Mouse (Mus musculus) hindbrain, embryonic 14.5 days (tissue): ENCODE data around the gene Pter. TPM values are rescaled to one million over a fixed set of nuclear protein-coding genes. Genes with fewer than 3 reads are reported as not detected.

Source experiments
- ATAC-seq: fragments of 200-750 bp; cut with Nextera tagmentation; 2 replicates; pipeline ENCODE4 v1.8.0; 2017; ENCODE audit warnings: moderate number of reproducible peaks, mild to moderate bottlenecking, moderate TSS enrichment, moderate library complexity; ENCODE audit not compliant: low FRiP score
- DNase-seq: peaks from one replicate; pipeline ENCODE4 v3.0.0-alpha.2; 2015; ENCODE audit warnings: low spot score
- H3K27ac ChIP-seq: fragments of 300-500 bp; sonication (generic); 2 replicates; pipeline ENCODE4 v1.5.1; 2014; ENCODE audit warnings: mild to moderate bottlenecking, moderate library complexity
- H3K27me3 ChIP-seq: fragments of 300-500 bp; sonication (generic); 2 replicates; pipeline ENCODE4 v1.6.1; 2014; ENCODE audit warnings: mild to moderate bottlenecking, low read length, mixed read lengths; ENCODE audit not compliant: control insufficient read depth, insufficient read depth
- H3K36me3 ChIP-seq: fragments of 300-500 bp; sonication (generic); replicated peaks from 2 replicates; pipeline ENCODE4 v1.6.1; 2014; ENCODE audit not compliant: control insufficient read depth, insufficient read depth
- H3K4me1 ChIP-seq: fragments of 300-500 bp; sonication (generic); replicated peaks from 2 replicates; pipeline ENCODE4 v1.6.1; 2014; ENCODE audit warnings: antibody characterized with exemption, low read length, mixed read lengths; ENCODE audit not compliant: control insufficient read depth, insufficient read depth
- H3K4me2 ChIP-seq: fragments of 300-500 bp; sonication (generic); replicated peaks from 2 replicates; pipeline ENCODE4 v1.6.1; 2014; ENCODE audit warnings: mild to moderate bottlenecking, moderate library complexity
- H3K4me3 ChIP-seq: fragments of 300-500 bp; sonication (generic); replicated peaks from 2 replicates; pipeline ENCODE4 v1.5.1; 2014; ENCODE audit warnings: mild to moderate bottlenecking, low read length
- H3K9ac ChIP-seq: fragments of 300-500 bp; sonication (generic); 2 replicates; pipeline ENCODE4 v1.6.1; 2014
- H3K9me3 ChIP-seq: fragments of 300-500 bp; sonication (generic); 2 replicates; pipeline ENCODE4 v1.6.1; 2016; ENCODE audit warnings: low read length; ENCODE audit not compliant: control insufficient read depth
- WGBS: fragments of 180-500 bp; shearing (Covaris S2); extraction: QIAGEN DNeasy Blood & Tissue Kit; methylation state at CpG from one replicate; pipeline ENCODE4 v1.1.7; 2014; 5-methylcytosine and 5-hydroxymethylcytosine counted together
- polyA plus RNA-seq: library from polyadenylated mRNA; unstranded; fragments of >200 nt; fragmentation: Nextera tagmentation; extraction: Ambion mirVana; gene quantifications from 2 replicates; pipeline ENCODE4 v1.2.1, GENCODE M21; 2014

Pter gene
- polyA plus RNA-seq, 1 experiment from 2014 or later: 10.3 TPM

DNA sequence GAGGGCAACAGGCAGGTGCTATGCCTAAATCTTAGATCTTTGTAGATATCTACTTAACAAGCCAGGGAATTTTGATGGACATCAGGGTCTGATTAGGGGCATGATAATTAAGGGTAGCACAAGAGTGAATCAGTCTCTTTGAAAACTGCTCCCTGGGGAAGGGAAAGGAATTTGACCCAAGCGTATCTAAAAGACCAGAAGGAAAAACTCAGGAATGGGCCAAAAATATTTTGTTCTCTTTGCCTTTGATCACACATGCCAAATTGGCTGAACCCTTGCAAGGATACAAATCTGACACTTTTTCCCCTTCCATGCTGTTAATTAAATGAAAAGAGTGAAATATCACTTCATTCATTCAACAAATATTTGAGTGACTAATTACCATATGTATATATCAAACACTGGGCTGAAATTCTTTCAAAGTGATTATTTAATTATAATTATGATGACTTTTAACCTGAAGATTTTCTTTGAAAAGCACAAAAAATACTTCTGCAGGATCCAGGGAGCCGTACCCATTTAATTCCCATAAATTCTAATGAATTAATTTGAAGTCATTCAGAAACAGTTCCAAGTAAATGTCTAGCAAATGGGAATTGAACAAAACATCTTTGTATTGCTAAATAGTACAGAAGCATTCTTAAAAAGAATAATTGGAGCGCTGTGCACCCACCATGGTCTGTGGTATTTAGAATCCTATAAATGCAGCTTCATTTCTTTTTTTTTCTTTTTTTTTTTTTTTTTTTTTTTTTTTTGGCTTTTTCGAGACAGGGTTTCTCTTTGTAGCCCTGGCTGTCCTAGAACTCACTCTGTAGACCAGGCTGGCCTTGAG, 61.3 kb downstream of the Pter start:
- Histone ChIP-seq H3K4me3 (no peak overlapping the region), H3K4me1 (no peaks in the 10 kb centered on the region), H3K9ac (no peak overlapping the region), H3K9me3 (no peaks in the 10 kb centered on the region), H3K27ac (no peak overlapping the region), H3K36me3 (no peaks in the 10 kb centered on the region), H3K4me2 (no peak overlapping the region), H3K27me3 (no peaks in the 10 kb centered on the region)
- 68% methylated on average over 4 of the region's 4 CpGs for WGBS
- no peak for DNase-seq
- ATAC-seq: no peak

DNA sequence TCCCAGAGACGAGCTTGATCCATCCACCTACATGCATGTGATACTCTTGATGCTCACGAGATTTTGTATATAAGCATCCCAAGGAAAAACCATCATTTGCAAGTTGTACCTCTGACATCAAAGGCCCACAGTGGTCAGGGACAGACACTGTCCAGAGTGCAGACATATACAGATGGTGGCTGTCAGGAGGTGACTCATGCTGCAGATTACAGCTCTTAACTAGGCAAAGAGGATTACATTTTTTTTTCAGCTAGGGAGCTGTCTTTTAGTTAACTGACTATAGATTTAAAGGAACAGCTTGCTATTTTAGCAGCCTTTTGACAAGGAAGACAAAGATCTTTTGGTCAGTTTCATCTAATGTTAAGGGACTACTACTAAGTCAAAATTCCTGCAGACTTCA, 76.2 kb downstream of the Pter start:
- 85% methylated on average over 2 of the region's 2 CpGs for WGBS
- Histone ChIP-seq H3K27me3 (no peaks in the 10 kb centered on the region), H3K4me3 (no peak overlapping the region), H3K36me3 (no peaks in the 10 kb centered on the region), H3K4me2 (no peak overlapping the region), H3K27ac (no peak overlapping the region), H3K4me1 (no peaks in the 10 kb centered on the region), H3K9ac (no peak overlapping the region), H3K9me3 (no peaks in the 10 kb centered on the region)
- DNase-seq: no peak
- ATAC-seq: no peak

DNA sequence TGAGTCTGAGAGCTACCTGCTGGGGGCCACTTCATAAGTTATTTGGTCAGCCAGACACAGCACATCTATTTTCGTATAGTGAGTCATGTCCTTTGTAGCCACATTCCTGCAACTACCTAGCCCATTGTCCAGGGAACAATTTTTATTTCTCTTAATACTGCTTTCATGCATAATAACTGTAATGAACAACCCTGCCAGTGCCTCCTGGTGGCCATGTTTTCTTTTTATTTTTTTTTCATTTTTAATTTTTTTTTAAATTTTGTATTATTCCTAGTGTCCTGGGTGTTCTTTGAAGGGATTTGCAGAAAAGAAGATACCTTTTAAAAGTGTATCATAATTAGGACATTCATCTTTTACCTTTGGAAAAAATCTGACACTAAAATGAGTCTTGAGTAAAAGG, 84.6 kb downstream of the Pter start:
- no peak for ATAC-seq
- Histone ChIP-seq H3K9me3 (no peaks in the 10 kb centered on the region), H3K4me2 (peak overlapping the region; percentile 8), H3K36me3 (no peaks in the 10 kb centered on the region), H3K27me3 (peaks cover 44% of the 10 kb centered on the region), H3K4me1 (peaks cover 15% of the 10 kb centered on the region), H3K4me3 (peak overlapping the region; percentile 9; the same call in 1 of the 2 replicates), H3K9ac (0 out of 2 replicates have a peak overlapping the region, but pooled peaks have one; percentile 21), H3K27ac (peak overlapping the region; percentile 49; the same call in 1 of the 2 replicates)
- no peak for DNase-seq
- WGBS: 68% methylated on average over 1 of the region's 1 CpGs

DNA sequence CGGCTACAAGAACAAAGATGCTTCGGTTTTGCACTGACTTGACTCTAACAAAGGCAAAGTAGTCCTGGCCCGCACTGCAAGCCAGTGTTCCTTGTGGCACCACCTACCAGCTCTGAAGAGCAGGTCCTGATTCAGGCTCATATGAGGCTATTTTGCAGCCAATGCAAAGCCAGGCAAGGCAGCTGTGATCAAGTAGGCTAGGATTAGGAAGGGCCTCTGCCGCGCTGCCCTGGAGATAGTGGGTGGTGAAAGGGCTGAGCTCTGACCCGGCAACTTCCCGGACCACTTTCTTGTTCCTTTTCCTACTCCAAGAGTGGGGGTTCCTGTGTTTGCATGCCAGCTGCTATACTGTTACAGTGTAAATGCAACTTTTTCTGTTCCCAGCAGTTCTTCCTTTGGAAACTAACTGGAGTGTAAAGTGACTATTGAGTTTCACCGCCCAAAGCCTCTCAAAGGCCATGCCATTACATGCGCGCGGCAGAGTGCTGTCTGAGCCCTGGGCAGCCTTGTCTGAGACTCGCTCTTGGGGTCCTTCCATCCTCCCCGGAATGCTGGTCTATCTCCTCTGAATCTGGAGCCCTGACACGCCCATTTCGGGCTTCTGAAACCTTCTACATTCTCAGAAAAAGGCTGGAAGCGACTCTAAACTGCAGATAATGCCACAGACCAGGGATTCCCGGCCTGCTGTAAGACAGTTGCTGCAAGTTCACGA, 85.6 kb downstream of the Pter start:
- H3K4me1 ChIP-seq: peaks cover 15% of the 10 kb centered on the region
- H3K36me3 ChIP-seq: no peaks in the 10 kb centered on the region
- DNase-seq: no peak
- H3K27me3 ChIP-seq: peaks cover 44% of the 10 kb centered on the region
- peak overlapping the region; percentile 63 for H3K4me3 ChIP-seq
- H3K4me2 ChIP-seq: peak overlapping the region; percentile 98
- H3K27ac ChIP-seq: peak overlapping the region; percentile 52
- ATAC-seq: peak; percentile 32
- peak overlapping the region; percentile 70 for H3K9ac ChIP-seq
- H3K9me3 ChIP-seq: no peaks in the 10 kb centered on the region
- WGBS: 5% methylated on average over 18 of the region's 18 CpGs

DNA sequence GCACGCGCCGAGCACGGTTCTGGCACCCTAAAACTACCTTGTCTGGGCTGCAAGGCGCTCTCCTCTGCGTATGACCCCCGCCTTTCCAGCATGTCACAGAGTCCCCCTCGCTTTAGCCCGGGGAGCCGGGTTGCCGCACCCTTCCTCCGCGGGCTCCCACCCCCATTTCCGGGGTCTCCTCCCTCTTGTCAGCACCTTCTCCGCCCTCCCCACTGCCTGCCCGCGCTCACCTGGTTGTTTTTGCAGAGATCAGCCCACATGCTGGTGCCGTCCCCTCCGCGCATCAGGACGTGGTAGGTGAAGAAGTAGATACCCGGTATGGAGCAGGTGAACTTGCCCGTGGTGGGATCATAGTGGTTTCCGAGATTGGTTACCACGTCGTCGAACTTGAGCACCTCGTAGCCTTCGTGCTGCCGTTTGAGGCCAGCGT, 86.2 kb downstream of the Pter start:
- peak overlapping the region; percentile 63 for H3K4me3 ChIP-seq
- ATAC-seq: peak; percentile 53
- H3K36me3 ChIP-seq: no peaks in the 10 kb centered on the region
- WGBS: 2% methylated on average over 31 of the region's 31 CpGs
- peak overlapping the region; percentile 52 for H3K27ac ChIP-seq
- H3K9ac ChIP-seq: peak overlapping the region; percentile 70
- H3K27me3 ChIP-seq: peaks cover 44% of the 10 kb centered on the region
- peaks cover 15% of the 10 kb centered on the region for H3K4me1 ChIP-seq
- no peaks in the 10 kb centered on the region for H3K9me3 ChIP-seq
- H3K4me2 ChIP-seq: peak overlapping the region; percentile 98
- no peak for DNase-seq

DNA sequence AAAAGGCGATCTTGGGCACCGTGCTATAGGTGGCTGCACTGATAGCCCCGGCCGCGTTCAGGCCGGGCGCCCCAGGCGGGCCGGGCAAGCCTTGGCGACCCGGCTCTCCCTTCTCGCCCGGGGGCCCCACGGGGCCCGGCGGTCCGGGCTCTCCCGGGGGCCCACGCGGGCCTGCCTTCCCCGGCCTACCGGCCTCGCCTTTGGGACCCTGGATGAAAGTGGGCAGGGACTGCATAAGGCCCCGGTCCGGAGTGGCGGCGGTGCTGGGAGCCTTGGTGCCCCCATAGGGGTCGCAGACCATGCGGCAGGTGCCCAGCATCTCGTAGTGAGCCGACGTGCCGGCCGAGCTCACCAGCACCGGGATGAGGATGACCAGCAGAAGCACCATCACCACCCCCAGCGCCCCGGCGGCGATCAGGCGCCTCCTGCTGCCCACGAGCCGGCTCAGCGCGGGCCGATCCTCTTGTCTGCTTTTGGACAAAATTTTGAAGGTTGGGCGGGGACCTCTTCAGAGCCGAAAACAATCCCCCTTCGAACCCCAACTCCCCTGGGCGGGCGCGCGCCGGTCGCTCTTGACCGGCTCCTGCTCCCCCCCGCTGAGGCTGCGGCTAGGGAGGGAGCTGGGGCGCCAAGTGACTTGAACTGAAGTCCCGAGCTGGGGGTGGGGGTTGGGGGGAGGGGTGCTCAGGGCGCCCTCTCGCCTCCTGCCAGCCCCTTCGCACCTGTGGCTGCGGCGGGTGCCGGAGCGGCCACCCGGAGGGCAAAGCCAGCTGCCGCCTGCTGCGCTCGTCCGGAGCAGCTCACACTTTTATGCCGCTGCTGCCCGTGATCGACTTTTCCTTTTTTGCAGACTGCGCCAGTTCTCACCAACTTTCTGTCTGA, 86.9 kb downstream of the Pter start:
- peak overlapping the region; percentile 52 for H3K27ac ChIP-seq
- peak; percentile 73 for ATAC-seq
- H3K4me2 ChIP-seq: peak overlapping the region; percentile 98
- peak; percentile 42 for DNase-seq
- H3K27me3 ChIP-seq: peaks cover 44% of the 10 kb centered on the region
- H3K9ac ChIP-seq: peak overlapping the region; percentile 70
- H3K9me3 ChIP-seq: no peaks in the 10 kb centered on the region
- peaks cover 15% of the 10 kb centered on the region for H3K4me1 ChIP-seq
- under 1% methylated on average over 71 of the region's 75 CpGs for WGBS
- H3K36me3 ChIP-seq: no peaks in the 10 kb centered on the region
- H3K4me3 ChIP-seq: peak overlapping the region; percentile 63

DNA sequence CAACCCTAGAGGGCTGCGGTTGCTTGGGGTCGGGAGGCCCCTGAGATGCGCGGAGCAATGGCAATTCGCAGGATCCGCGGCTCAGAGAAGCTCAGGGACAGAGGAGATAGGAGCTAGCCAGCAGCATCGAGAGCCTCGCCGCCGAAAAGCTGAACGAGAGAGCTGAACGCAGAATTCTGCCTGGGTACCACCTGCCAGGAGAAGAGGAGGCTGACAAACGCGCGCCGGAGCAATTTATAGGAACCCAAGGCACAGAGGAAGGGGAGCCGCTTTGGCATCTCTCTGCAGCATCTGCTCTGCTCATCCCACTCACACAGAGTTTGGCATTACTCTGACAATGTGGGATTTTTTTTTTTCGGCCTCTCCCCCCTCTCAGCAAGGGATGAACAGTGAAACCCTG, 87.6 kb downstream of the Pter start, which contains the start of gene C1ql3:
Gene C1ql3, minus strand, starts transcription at position 335 of the 400 bp plus-strand sequence.
- H3K27me3 ChIP-seq: peaks cover 44% of the 10 kb centered on the region
- ATAC-seq (no peak), DNase-seq (peak; percentile 28)
- H3K4me2 ChIP-seq: peak within 1 kb of the TSS; percentile 98
- H3K4me1 ChIP-seq: peaks cover 15% of the 10 kb centered on the region
- H3K36me3 ChIP-seq: no peaks in the 10 kb centered on the region
- H3K9ac ChIP-seq: peak within 1 kb of the TSS; percentile 70
- H3K9me3 ChIP-seq: no peaks in the 10 kb centered on the region
- under 1% methylated on average over 19 of the region's 19 CpGs for WGBS
- H3K27ac ChIP-seq: peak within 1 kb of the TSS; percentile 62
- peak within 1 kb of the TSS; percentile 63 for H3K4me3 ChIP-seq

DNA sequence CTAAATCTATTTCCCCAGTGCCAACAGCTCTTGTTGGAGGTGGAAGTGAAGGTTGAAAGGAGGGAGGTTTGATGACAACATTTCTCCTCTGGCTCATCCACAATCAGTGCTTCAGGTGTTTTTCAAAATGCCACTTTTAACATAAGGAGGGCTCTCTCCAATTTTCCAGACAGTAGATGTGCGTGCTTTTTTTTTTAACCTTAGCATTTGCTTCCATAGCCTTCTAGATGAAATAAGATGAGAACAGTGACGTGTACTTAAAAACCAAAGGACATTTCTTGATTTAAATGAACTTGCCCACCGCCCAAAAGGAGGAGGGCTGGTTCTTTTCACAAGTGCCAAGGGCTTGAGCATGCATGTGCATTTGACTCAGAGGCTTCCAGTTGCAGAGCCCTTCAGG, 88.1 kb downstream of the Pter start:
- peak overlapping the region; percentile 98 for H3K4me2 ChIP-seq
- peaks cover 44% of the 10 kb centered on the region for H3K27me3 ChIP-seq
- H3K36me3 ChIP-seq: no peaks in the 10 kb centered on the region
- WGBS: 34% methylated on average over 3 of the region's 3 CpGs
- peaks cover 15% of the 10 kb centered on the region for H3K4me1 ChIP-seq
- peak overlapping the region; percentile 47 for H3K27ac ChIP-seq
- H3K9ac ChIP-seq: peak overlapping the region; percentile 70; the same call in 1 of the 2 replicates
- no peaks in the 10 kb centered on the region for H3K9me3 ChIP-seq
- H3K4me3 ChIP-seq: peak overlapping the region; percentile 63
- no peak for ATAC-seq
- no peak for DNase-seq
